16 mouse cellular contexts compared by ENCODE assay signal in genomic region chr5:90026835-90027753, GRCm38 (mm10).
DNase-seq lines count a peak whose midpoint lies in the region; ATAC-seq lines count a peak whose summit lies in the region.
"Had no signal": no experiment of that assay in that cellular context is flagged by ENCODE, and none has a peak within 500 bp of the region (broad histone marks: within the 10 kb centered on the region; RNA-seq: fewer than 3 reads in every experiment).

No protein-coding gene starts in this region.

- H3K4me3 ChIP-seq in neural tube, embryonic 11.5 days (ENCODE audit: low read depth, low read length), result no peak overlapping the region
- H3K4me3 ChIP-seq in hindbrain, embryonic 15.5 days, result no peak overlapping the region
- H3K4me3 ChIP-seq: embryonic facial prominence, embryonic 15.5 days; midbrain, embryonic 12.5 days had no signal

- H3K4me2 ChIP-seq in neural tube, embryonic 11.5 days (ENCODE audit: low read depth), result no peak overlapping the region
- no peak overlapping the region for H3K4me2 ChIP-seq in hindbrain, embryonic 15.5 days
- H3K4me2 ChIP-seq: embryonic facial prominence, embryonic 15.5 days; lung, embryonic 14.5 days; midbrain, embryonic 12.5 days had no signal

- H3K27ac ChIP-seq in neural tube, embryonic 11.5 days (ENCODE audit: low read depth, low read length), result no peak overlapping the region
- no peak overlapping the region for H3K27ac ChIP-seq in hindbrain, embryonic 15.5 days (replicated peaks)
- H3K27ac ChIP-seq: embryonic facial prominence, embryonic 15.5 days; midbrain, embryonic 12.5 days had no signal

- H3K36me3 ChIP-seq in neural tube, embryonic 11.5 days (ENCODE audit: control insufficient read depth, insufficient read depth, low read length), result no peaks in the 10 kb centered on the region
- H3K36me3 ChIP-seq in hindbrain, embryonic 15.5 days, result no peaks in the 10 kb centered on the region
- H3K36me3 ChIP-seq: embryonic facial prominence, embryonic 15.5 days; midbrain, embryonic 12.5 days had no signal

- H3K4me1 ChIP-seq in neural tube, embryonic 11.5 days (ENCODE audit: control insufficient read depth, insufficient read depth, low read length), result no peaks in the 10 kb centered on the region
- no peaks in the 10 kb centered on the region for H3K4me1 ChIP-seq in hindbrain, embryonic 15.5 days (replicated peaks)
- H3K4me1 ChIP-seq: embryonic facial prominence, embryonic 15.5 days; midbrain, embryonic 12.5 days had no signal

- peak; percentile 11 to 28 for DNase-seq in frontal cortex, adult 2 months (ENCODE audit: extremely low spot score in 1 of 2, low spot score in 1 of 2)
- DNase-seq in frontal cortex, postnatal 25 days (ENCODE audit: low spot score in 2 of 2), result no peak
- DNase-seq in neural tube, embryonic 11.5 days (ENCODE audit: low spot score), result peak; percentile 25
- no peak for DNase-seq in neural tube, embryonic 10.5 days (ENCODE audit: extremely low spot score, low spot score)
- DNase-seq in right cerebral cortex, postnatal 25 days, result peak; percentile 13
- no peak for DNase-seq in thymus, postnatal 0 days (ENCODE audit: low spot score)
- DNase-seq: cerebellum, postnatal 10 days; heart, postnatal 36 days; kidney, adult 9 months; lung, embryonic 14.5 days; spleen, adult 18-20 months had no signal

- no peaks in the 10 kb centered on the region for H3K9me3 ChIP-seq in neural tube, embryonic 11.5 days (ENCODE audit: control insufficient read depth, low read length)
- H3K9me3 ChIP-seq in hindbrain, embryonic 15.5 days, result no peaks in the 10 kb centered on the region
- H3K9me3 ChIP-seq: embryonic facial prominence, embryonic 15.5 days; midbrain, embryonic 12.5 days had no signal

- no peak overlapping the region for H3K9ac ChIP-seq in neural tube, embryonic 11.5 days (ENCODE audit: low read length)
- H3K9ac ChIP-seq in hindbrain, embryonic 15.5 days, result no peak overlapping the region
- H3K9ac ChIP-seq: embryonic facial prominence, embryonic 15.5 days; lung, embryonic 14.5 days; midbrain, embryonic 12.5 days had no signal

- no peaks in the 10 kb centered on the region for H3K27me3 ChIP-seq in neural tube, embryonic 11.5 days (ENCODE audit: control insufficient read depth, insufficient read depth, low read length)
- H3K27me3 ChIP-seq in hindbrain, embryonic 15.5 days, result no peaks in the 10 kb centered on the region
- H3K27me3 ChIP-seq: CH12.LX; embryonic facial prominence, embryonic 15.5 days; midbrain, embryonic 12.5 days; Patski had no signal

- no peak for ATAC-seq in neural tube, embryonic 11.5 days (ENCODE audit: insufficient read depth, low FRiP score, low TSS enrichment)
- ATAC-seq in hindbrain, embryonic 15.5 days (ENCODE audit: low FRiP score, low read depth), result peak; percentile 71
- ATAC-seq: Patski had no signal

- WGBS in neural tube, embryonic 11.5 days, result 66% methylated on average over 17 of the region's 17 CpGs
- 59% methylated on average over 17 of the region's 17 CpGs for WGBS in hindbrain, embryonic 15.5 days

Comparison
In these comparisons a context has a peak if more than half of its experiments do, and no peak if none do; other contexts are left out.
1. DNase-seq: peak in frontal cortex, adult 2 months (2 of 2), neural tube, embryonic 11.5 days (single experiment) and right cerebral cortex, postnatal 25 days (single experiment); none in frontal cortex, postnatal 25 days (0 of 2), neural tube, embryonic 10.5 days (single experiment) and thymus, postnatal 0 days (single experiment).